Mouse (Mus musculus) left cerebral cortex, adult 11 months (tissue): ENCODE measurements at regions not wholly inside any gene's neighbourhood (a gene's known extent, or its start where the extent isn't known, plus 50 kb on each side); places are given as distances from the start of the nearest gene placed in this dataset.
A peak's percentile ranks its signal among the peaks of the same experiment; 100 is the strongest.

Experiments
- DNase-seq: peaks from one replicate; pipeline ENCODE4 v3.0.0; 2022; ENCODE audit warnings: low spot score

DNA sequence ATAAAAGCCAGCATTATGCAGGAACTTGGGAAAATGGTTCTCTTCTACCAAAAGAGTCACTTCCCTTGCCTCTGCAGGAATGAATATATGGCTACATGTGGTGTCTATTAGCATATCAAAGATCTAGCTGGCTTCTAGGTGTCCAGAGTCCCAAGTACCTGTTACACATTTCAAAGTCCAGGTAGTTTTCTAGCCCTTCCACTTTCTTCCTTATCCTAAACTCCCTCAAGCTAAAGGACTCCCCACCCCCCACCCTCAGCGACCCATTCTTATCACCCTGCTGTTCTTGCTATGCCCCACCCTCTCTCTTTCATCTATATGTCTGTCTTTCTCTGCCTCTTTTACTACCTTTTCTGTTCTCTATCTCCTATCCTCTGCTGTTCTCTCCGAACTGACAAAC is 288.3 kb upstream of the Cntn4 start:
- no peak for DNase-seq

DNA sequence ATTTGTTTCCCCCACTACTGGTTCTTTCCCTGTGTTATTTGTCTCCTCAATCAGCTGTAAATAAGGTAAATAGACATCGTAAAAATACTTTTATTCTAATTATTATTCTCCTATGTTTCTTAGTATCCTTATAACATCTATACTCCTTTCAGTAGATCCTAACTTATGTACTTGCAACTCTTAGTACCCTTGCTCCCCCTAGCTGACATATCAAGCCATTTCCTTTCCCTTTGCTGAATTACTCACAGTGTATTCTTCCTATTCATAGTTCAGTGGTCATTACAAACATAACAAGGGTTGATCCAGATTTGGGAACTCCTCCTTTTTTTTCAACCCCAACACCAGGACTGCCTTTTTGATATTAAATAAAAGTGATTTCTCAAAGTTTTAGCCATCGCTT is 279.1 kb upstream of the Cntn4 start:
- DNase-seq: peak; percentile 2

DNA sequence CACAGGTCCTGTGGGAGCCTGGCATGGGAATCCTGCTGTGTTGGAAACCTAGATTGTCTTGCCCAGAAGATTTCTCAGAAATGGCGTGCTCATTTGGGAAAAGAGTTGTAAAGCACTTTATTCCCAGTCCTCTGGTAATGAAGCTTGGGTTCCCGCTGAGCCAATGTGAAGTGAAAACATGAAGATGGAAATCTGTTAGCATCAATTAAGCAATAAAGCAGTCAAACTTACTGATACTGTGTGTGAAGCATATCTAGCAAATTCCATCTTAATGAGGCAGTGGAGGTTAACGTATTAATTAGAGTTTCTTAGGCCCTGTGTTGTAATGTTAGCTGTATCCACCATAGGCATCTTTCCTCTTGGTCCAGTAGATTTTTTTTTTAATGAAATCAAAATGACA is 259.9 kb upstream of the Cntn4 start:
- no peak for DNase-seq

DNA sequence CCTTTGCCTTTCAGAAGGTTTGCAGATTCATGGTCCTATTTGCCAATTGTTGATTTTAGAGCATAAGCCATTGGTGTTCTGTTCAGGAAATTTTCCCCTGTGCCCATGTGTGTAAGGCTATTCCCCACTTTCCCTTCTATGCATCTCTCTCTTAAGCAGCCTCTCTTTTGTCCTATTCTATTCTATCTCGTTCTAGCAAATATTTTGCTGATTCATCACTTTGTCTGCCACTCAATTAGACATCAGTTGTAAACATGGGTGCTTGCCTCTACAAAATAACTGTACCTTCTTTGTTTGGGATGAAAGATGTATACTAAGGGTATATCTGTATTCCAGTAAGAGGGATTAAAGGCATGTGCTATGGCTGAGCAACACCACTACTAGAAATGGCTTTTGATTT is 230.3 kb upstream of the Cntn4 start:
- DNase-seq: no peak

DNA sequence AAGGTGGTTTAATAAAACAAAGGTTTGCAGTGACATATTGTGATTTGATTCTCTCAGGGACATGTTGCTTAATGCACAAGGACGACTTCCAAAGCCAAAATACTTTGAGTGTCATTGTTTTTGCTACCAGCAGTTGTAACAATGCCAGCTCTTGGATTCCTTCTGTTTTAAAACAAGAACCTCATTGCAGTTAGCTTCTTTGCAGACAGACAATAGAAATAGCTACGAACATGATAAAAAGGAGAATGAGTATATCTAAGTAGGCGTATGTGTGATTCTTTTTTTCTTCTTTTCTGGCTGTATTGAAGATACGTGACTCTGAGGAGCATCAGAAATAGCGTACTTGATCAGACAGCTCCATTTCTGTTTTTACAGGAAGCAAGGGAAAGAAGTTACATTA is 194.1 kb upstream of the Cntn4 start:
- peak; percentile 10 for DNase-seq

DNA sequence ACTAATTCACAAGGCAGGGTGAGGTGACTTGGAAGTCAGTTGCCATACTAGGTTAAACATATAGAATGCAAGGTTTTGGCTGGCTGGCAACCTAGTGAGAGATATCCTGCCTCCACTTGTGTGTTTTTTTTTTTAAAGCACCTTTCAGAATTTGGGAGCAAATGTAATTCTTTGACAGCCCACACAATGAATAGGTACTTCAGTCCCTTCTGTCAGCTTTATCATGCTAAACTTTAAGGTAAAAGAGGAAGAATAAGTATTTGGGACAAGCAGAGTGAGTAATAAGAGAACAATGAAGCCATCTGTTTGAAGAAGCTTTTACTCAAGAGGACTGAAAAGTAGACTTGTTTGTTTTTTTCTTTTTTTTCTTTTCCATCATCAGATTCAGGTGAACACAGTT is 184.2 kb upstream of the Cntn4 start:
- DNase-seq: no peak
